Mouse (Mus musculus) kidney, adult 9 months (tissue): Measurements from ENCODE around the gene Nat8f6.
A peak's percentile ranks its signal among the peaks of the same experiment; 100 is the strongest.
"Not testable (repeated sequence)": the region's sequence is repeated elsewhere in the genome, so short reads cannot be mapped to it uniquely, and the experiment has no call there.

Source experiments
- DNase-seq: peaks from one replicate; pipeline ENCODE4 v3.0.0; 2022

The Nat8f6 gene

GRCm38 (mm10) chr6:85835104-85835503 is 14.3 kb upstream of the Nat8f6 start:
- peak; percentile 90 for DNase-seq

GRCm38 (mm10) chr6:85834504-85835100 is 13.8 kb upstream of the Nat8f6 start:
- DNase-seq, result peak; percentile 84

- peak; percentile 92 for DNase-seq
Measured at GRCm38 (mm10) chr6:85831796-85832321, 11.1 kb upstream of the Nat8f6 start, which contains the start of gene Nat8. Gene Nat8, minus strand, starts transcription at chr6:85832082.

- peak; percentile 80 for DNase-seq
Measured at GRCm38 (mm10) chr6:85829462-85829861, 8.7 kb upstream of the Nat8f6 start.

GRCm38 (mm10) chr6:85825886-85826285 is 5.1 kb upstream of the Nat8f6 start:
- peak; percentile 85 for DNase-seq

- peak; percentile 81 for DNase-seq
Measured at GRCm38 (mm10) chr6:85823382-85824090, 2.8 kb upstream of the Nat8f6 start.

- DNase-seq, result peak; percentile 83
Measured at GRCm38 (mm10) chr6:85822286-85822685, 1.5 kb upstream of the Nat8f6 start.

- no peak for DNase-seq
Measured at GRCm38 (mm10) chr6:85818338-85818737, 2.4 kb downstream of the Nat8f6 start.

GRCm38 (mm10) chr6:85813339-85813738 is 7.4 kb downstream of the Nat8f6 start:
- DNase-seq, result peak; percentile 89

GRCm38 (mm10) chr6:85810942-85811537 is 9.7 kb downstream of the Nat8f6 start:
- DNase-seq, result peak; percentile 89

GRCm38 (mm10) chr6:85810514-85810913 is 10.2 kb downstream of the Nat8f6 start:
- DNase-seq, result peak; percentile 37

- peak; percentile 82 for DNase-seq
Measured at GRCm38 (mm10) chr6:85809784-85810183, 11.0 kb downstream of the Nat8f6 start.

GRCm38 (mm10) chr6:85803180-85803579 is 17.6 kb downstream of the Nat8f6 start:
- DNase-seq, result peak; percentile 81

- DNase-seq, result peak; percentile 58
Measured at GRCm38 (mm10) chr6:85765532-85765931, 55.2 kb downstream of the Nat8f6 start, which contains the start of gene Nat8f3. Gene Nat8f3, minus strand, starts transcription at chr6:85765754.

- DNase-seq, result peak; percentile 58
Measured at GRCm38 (mm10) chr6:85763127-85764070, 57.4 kb downstream of the Nat8f6 start.

GRCm38 (mm10) chr6:85762678-85763077 is 58.1 kb downstream of the Nat8f6 start:
- DNase-seq, result not testable (repeated sequence)
